Mouse (Mus musculus) thymus, postnatal 14 days (tissue): ENCODE results near the gene Zfyve19.

ENCODE experiments used
- DNase-seq: peaks from one replicate; pipeline ENCODE4 v3.0.0; 2021

The Zfyve19 gene

GRCm38 (mm10) chr2:119196316-119197108, 11.9 kb upstream of the Zfyve19 start:
- DNase-seq = no peak

- no peak for DNase-seq
Measured at GRCm38 (mm10) chr2:119197493-119197892, 10.9 kb upstream of the Zfyve19 start.

GRCm38 (mm10) chr2:119198049-119198448, 10.4 kb upstream of the Zfyve19 start:
- no peak for DNase-seq

GRCm38 (mm10) chr2:119198934-119199333, 9.5 kb upstream of the Zfyve19 start:
- DNase-seq = no peak

GRCm38 (mm10) chr2:119202914-119203453, 5.4 kb upstream of the Zfyve19 start:
- no peak for DNase-seq

- DNase-seq = no peak
Measured at GRCm38 (mm10) chr2:119203871-119204460, 4.5 kb upstream of the Zfyve19 start.

GRCm38 (mm10) chr2:119207961-119208343, 465 bp upstream of the Zfyve19 start:
- DNase-seq = no peak

GRCm38 (mm10) chr2:119209176-119209507, 725 bp downstream of the Zfyve19 start:
- DNase-seq = no peak

- DNase-seq = no peak
Measured at GRCm38 (mm10) chr2:119229775-119230704, 21.6 kb downstream of the Zfyve19 start, which contains the start of gene Ppp1r14d. Gene Ppp1r14d, minus strand, starts transcription at chr2:119229906.

- no peak for DNase-seq
Measured at GRCm38 (mm10) chr2:119236682-119237209, 28.3 kb downstream of the Zfyve19 start.

- DNase-seq = no peak
Measured at GRCm38 (mm10) chr2:119237210-119237870, 28.9 kb downstream of the Zfyve19 start, which contains the start of gene Spint1. Gene Spint1, plus strand, starts transcription at chr2:119237362.

GRCm38 (mm10) chr2:119237871-119238220, 29.4 kb downstream of the Zfyve19 start:
- DNase-seq = no peak

- no peak for DNase-seq
Measured at GRCm38 (mm10) chr2:119238671-119239070, 30.3 kb downstream of the Zfyve19 start.

- DNase-seq = no peak
Measured at GRCm38 (mm10) chr2:119240075-119240818, 31.8 kb downstream of the Zfyve19 start.

- DNase-seq = no peak
Measured at GRCm38 (mm10) chr2:119240819-119241186, 32.4 kb downstream of the Zfyve19 start.

- DNase-seq = no peak
Measured at GRCm38 (mm10) chr2:119242548-119242947, 34.1 kb downstream of the Zfyve19 start.

GRCm38 (mm10) chr2:119245246-119245645, 36.8 kb downstream of the Zfyve19 start:
- no peak for DNase-seq

- DNase-seq = no peak
Measured at GRCm38 (mm10) chr2:119247904-119248303, 39.5 kb downstream of the Zfyve19 start.

GRCm38 (mm10) chr2:119249592-119250061, 41.2 kb downstream of the Zfyve19 start:
- DNase-seq = no peak

GRCm38 (mm10) chr2:119250377-119250776, 42.0 kb downstream of the Zfyve19 start:
- no peak for DNase-seq

- DNase-seq = peak; percentile 90
Measured at GRCm38 (mm10) chr2:119250826-119251478, 42.5 kb downstream of the Zfyve19 start.
